Mouse (Mus musculus) spleen, adult 2 months (tissue): ENCODE data around the gene Fcgr1.

Experiments
- CTCF ChIP-seq: fragments of 200-500 bp; IDR thresholded peaks from 2 replicates; pipeline ENCODE4 v1.5.1; 2011; ENCODE audit warnings: mild to moderate bottlenecking, inconsistent platforms; ENCODE audit not compliant: insufficient read depth, insufficient read length, insufficient replicate concordance; ENCODE audit errors: extremely low read depth
- POLR2A ChIP-seq: fragments of 200-500 bp; IDR thresholded peaks from 2 replicates; pipeline ENCODE4 v1.6.1; 2011; ENCODE audit warnings: low read depth, low read length, inconsistent platforms

DNA sequence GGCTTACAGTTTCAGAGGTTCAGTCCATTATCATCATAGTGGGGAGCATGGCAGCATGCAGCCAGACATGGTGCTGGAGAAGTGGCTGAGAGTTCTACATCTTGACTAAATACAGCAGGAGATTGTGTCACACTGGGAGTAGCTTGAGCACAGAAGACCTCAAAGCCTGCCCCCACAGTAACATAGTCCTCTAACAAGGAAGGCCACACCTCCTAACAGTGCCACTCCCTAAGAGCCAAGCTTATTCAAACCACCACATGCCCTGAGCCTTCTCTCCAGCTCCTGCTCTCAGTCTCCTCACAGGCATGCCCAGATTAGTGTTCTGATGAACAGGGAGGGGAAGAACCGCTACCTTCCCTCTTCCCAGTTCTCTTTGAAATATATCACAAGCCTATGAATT is 42.9 kb upstream of the Fcgr1 start:
- no peak for TF ChIP-seq POLR2A
- TF ChIP-seq CTCF, result no peak
